Mouse (Mus musculus) embryonic fibroblast, embryonic 13.5 days (primary cell): ENCODE measurements around the gene Pbld2.

Source experiments
- CTCF ChIP-seq: IDR thresholded peaks from 2 replicates; pipeline ENCODE4 v1.5.1; 2011; ENCODE audit warnings: mild to moderate bottlenecking, control low read depth, low read length, moderate library complexity, borderline replicate concordance; ENCODE audit not compliant: insufficient read depth
- POLR2A ChIP-seq: IDR thresholded peaks from 2 replicates; pipeline ENCODE4 v1.6.1; 2011; ENCODE audit warnings: low read depth, mild to moderate bottlenecking, control low read depth, low read length, moderate library complexity

GRCm38 (mm10) chr10:63089758-63090571, 65.8 kb downstream of the Pbld2 start:
- no peak for TF ChIP-seq CTCF
- TF ChIP-seq POLR2A = no peak
